Mouse (Mus musculus) heart, embryonic 13.5 days (tissue): ENCODE measurements around the gene Egfl6. TPM values are rescaled to one million over a fixed set of nuclear protein-coding genes. Genes with fewer than 3 reads are reported as not detected.

Source experiments
- ATAC-seq: fragments of 200-750 bp; cut with Nextera tagmentation; 2 replicates; pipeline ENCODE4 v1.8.0; 2017; ENCODE audit warnings: moderate TSS enrichment; ENCODE audit not compliant: insufficient number of reproducible peaks, low FRiP score, low TSS enrichment; ENCODE audit errors: extremely low read depth
- H3K27ac ChIP-seq: fragments of 300-500 bp; sonication (generic); replicated peaks from 2 replicates; pipeline ENCODE4 v1.5.1; 2015; ENCODE audit warnings: moderate library complexity, mild to moderate bottlenecking, inconsistent platforms
- H3K27me3 ChIP-seq: fragments of 300-500 bp; sonication (generic); replicated peaks from 2 replicates; pipeline ENCODE4 v1.6.1; 2015; ENCODE audit warnings: mild to moderate bottlenecking, inconsistent platforms
- H3K36me3 ChIP-seq: fragments of 300-500 bp; sonication (generic); 2 replicates; pipeline ENCODE4 v1.6.1; 2015; ENCODE audit warnings: mild to moderate bottlenecking, inconsistent platforms
- H3K4me1 ChIP-seq: fragments of 300-500 bp; sonication (generic); 2 replicates; pipeline ENCODE4 v1.6.1; 2015; ENCODE audit warnings: inconsistent platforms
- H3K4me2 ChIP-seq: fragments of 300-500 bp; sonication (generic); 2 replicates; pipeline ENCODE4 v1.6.1; 2015; ENCODE audit warnings: inconsistent platforms, mild to moderate bottlenecking, moderate library complexity
- H3K4me3 ChIP-seq: fragments of 300-500 bp; sonication (generic); 2 replicates; pipeline ENCODE4 v1.5.1; 2015; ENCODE audit warnings: moderate library complexity, mild to moderate bottlenecking, inconsistent platforms
- H3K9ac ChIP-seq: fragments of 300-500 bp; sonication (generic); 2 replicates; pipeline ENCODE4 v1.6.1; 2015; ENCODE audit warnings: inconsistent platforms, mild to moderate bottlenecking, moderate library complexity
- H3K9me3 ChIP-seq: fragments of 300-500 bp; sonication (generic); 2 replicates; pipeline ENCODE4 v1.6.1; 2016; ENCODE audit warnings: inconsistent platforms
- WGBS: fragments of 180-500 bp; shearing (Covaris S2); methylation state at CpG from one replicate; pipeline ENCODE4 v1.1.7; 2015; ENCODE audit warnings: mixed read lengths; 5-methylcytosine and 5-hydroxymethylcytosine counted together
- polyA plus RNA-seq: library from polyadenylated mRNA; unstranded; fragments of >200 nt; fragmentation: Nextera tagmentation; extraction: Ambion mirVana; gene quantifications from 2 replicates; pipeline ENCODE4 v1.2.1, GENCODE M21; 2015

The Egfl6 gene
- polyA plus RNA-seq, 1 experiment from 2014 or later: 7.0 TPM

GRCm38 (mm10) chrX:166478631-166479364 is 106.7 kb downstream of the Egfl6 start:
- peak overlapping the region; percentile 66 for H3K4me3 ChIP-seq
- WGBS: 12% methylated on average over 28 of the region's 28 CpGs
- peak overlapping the region; percentile 80 for H3K9ac ChIP-seq
- no peaks in the 10 kb centered on the region for H3K27me3 ChIP-seq
- no peak for ATAC-seq
- H3K4me2 ChIP-seq: peak overlapping the region; percentile 73
- H3K36me3 ChIP-seq: peaks cover 10% of the 10 kb centered on the region; the same call in 1 of the 2 replicates
- H3K4me1 ChIP-seq: peaks cover 11% of the 10 kb centered on the region
- H3K9me3 ChIP-seq: no peaks in the 10 kb centered on the region
- peak overlapping the region; percentile 82 for H3K27ac ChIP-seq

DNA sequence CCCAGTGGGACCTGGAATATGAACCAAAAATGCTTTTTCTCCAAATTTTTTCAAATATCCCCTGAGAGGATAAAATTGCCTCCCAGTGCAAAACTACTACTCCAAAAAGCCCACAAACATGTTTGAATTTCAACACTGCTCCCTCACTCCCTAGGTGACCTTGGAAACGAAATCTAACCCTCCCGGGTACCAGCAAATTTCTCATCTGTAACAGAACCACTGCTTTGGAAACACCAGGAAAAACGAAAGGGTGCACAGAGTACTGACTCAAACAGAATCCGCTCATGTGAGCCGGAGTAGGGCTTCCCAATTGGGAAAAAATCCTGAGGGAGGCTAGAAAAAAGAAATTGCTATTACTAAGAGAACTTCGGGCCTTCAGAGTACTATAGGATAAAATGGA is 108.1 kb downstream of the Egfl6 start:
- Histone ChIP-seq H3K9ac (no peak overlapping the region), H3K36me3 (peaks cover 10% of the 10 kb centered on the region; the same call in 1 of the 2 replicates), H3K27ac (no peak overlapping the region), H3K9me3 (no peaks in the 10 kb centered on the region), H3K4me2 (peak overlapping the region; percentile 73), H3K4me3 (peak overlapping the region; percentile 66), H3K27me3 (no peaks in the 10 kb centered on the region), H3K4me1 (peaks cover 11% of the 10 kb centered on the region)
- no peak for ATAC-seq
- WGBS: 65% methylated on average over 6 of the region's 6 CpGs

Other genes with a start within 250 kb of the Egfl6 start
- gene Trappc2, start 145.1 kb downstream of the Egfl6 start, polyA plus RNA-seq: 36.6 and 40.6 TPM in 2 replicates
- 3.7 and 4.5 TPM in 2 replicates for gene Ofd1, start 145.0 kb downstream of the Egfl6 start, polyA plus RNA-seq
- gene Rab9, start 105.9 kb downstream of the Egfl6 start, polyA plus RNA-seq: 31.2 and 33.7 TPM in 2 replicates
- gene Tceanc, start 67.2 kb downstream of the Egfl6 start, polyA plus RNA-seq: 4.7 and 5.4 TPM in 2 replicates